Mouse (Mus musculus) ES-E14 (cell line): Measurements from ENCODE around the gene Tmem248. TPM values are rescaled to one million over a fixed set of nuclear protein-coding genes. Genes with fewer than 3 reads are reported as not detected.

ENCODE experiments used
- DNase-seq: peaks from one replicate; pipeline ENCODE4 v3.0.0-alpha.2; 2013; ENCODE audit warnings: low read depth, low spot score
- H3K27ac ChIP-seq: 2 replicates; pipeline ENCODE4 v1.5.1; 2012; ENCODE audit warnings: low read depth, mild to moderate bottlenecking, low read length, moderate library complexity, mixed read lengths; ENCODE audit not compliant: poor library complexity, insufficient read depth, severe bottlenecking
- H3K36me3 ChIP-seq: 2 replicates; pipeline ENCODE4 v1.6.1; 2012; ENCODE audit warnings: mild to moderate bottlenecking, low read length, moderate library complexity, mixed read lengths; ENCODE audit not compliant: control insufficient read depth, poor library complexity, insufficient read depth, severe bottlenecking
- H3K4me1 ChIP-seq, 2 experiments: fragments of 150-350 bp in 1 of 2; sonication (generic) in 1 of 2; 2 replicates each; pipeline ENCODE4 v1.6.1; 2012; ENCODE audit warnings: low read length in 2 of 2, mild to moderate bottlenecking in 1 of 2, mixed read lengths in 1 of 2; ENCODE audit not compliant: control insufficient read depth in 2 of 2, insufficient read depth in 2 of 2, poor library complexity in 1 of 2
- H3K4me3 ChIP-seq, 2 experiments: fragments of 150-350 bp in 1 of 2; sonication (generic) in 1 of 2; 2 replicates each; pipeline ENCODE4 v1.5.1; 2012; ENCODE audit warnings: low read length in 2 of 2, low read depth in 1 of 2, mild to moderate bottlenecking in 1 of 2, mixed read lengths in 1 of 2; ENCODE audit not compliant: insufficient read depth in 1 of 2, poor library complexity in 1 of 2, severe bottlenecking in 1 of 2
- H3K9ac ChIP-seq: 2 replicates; pipeline ENCODE4 v1.6.1; 2012; ENCODE audit warnings: low read depth, mild to moderate bottlenecking, low read length, mixed read lengths; ENCODE audit not compliant: poor library complexity, insufficient read depth, severe bottlenecking
- H3K9me3 ChIP-seq: fragments of 150-350 bp; sonication (generic); 2 replicates; pipeline ENCODE4 v1.6.1; 2012; ENCODE audit warnings: low read depth, mild to moderate bottlenecking, low read length; ENCODE audit not compliant: control insufficient read depth, insufficient read depth
- CHD2 ChIP-seq: IDR thresholded peaks from 2 replicates; pipeline ENCODE4 v1.6.1; 2014; ENCODE audit warnings: mild to moderate bottlenecking, low read depth, low read length, inconsistent platforms
- HCFC1 ChIP-seq: IDR thresholded peaks from 2 replicates; pipeline ENCODE4 v1.6.1; 2012; ENCODE audit warnings: low read length, inconsistent platforms, borderline replicate concordance; ENCODE audit not compliant: insufficient read depth
- MAFK ChIP-seq: IDR thresholded peaks from 2 replicates; pipeline ENCODE4 v1.6.1; 2014; ENCODE audit warnings: mild to moderate bottlenecking, low read depth, low read length, inconsistent platforms; ENCODE audit not compliant: insufficient read depth
- ZC3H11A ChIP-seq: IDR thresholded peaks from 2 replicates; pipeline ENCODE4 v1.6.1; 2012; ENCODE audit warnings: low read depth, mild to moderate bottlenecking, inconsistent platforms, low read length, borderline replicate concordance
- ZNF384 ChIP-seq: IDR thresholded peaks from 2 replicates; pipeline ENCODE4 v1.6.1; 2012; ENCODE audit warnings: low read depth, low read length, inconsistent platforms
- in situ Hi-C, 2 experiments: fragments of 600-800 bp; cut with MboI; formaldehyde crosslinking; loops; one replicate each; pipeline ENCODE4 v1.15.1; 2025; ENCODE audit warnings: low sequenced_read_pairs in 2 of 2, inconsistent platforms in 1 of 2; ENCODE audit not compliant: unreplicated experiment in 2 of 2
- total RNA-seq: library from RNA; depleted of rRNA; stranded (reverse); fragments of 300-350 nt; gene quantifications from 2 replicates; pipeline ENCODE4 v1.2.3, GENCODE M21; 2012

Tmem248 gene
- total RNA-seq, 1 experiment: 83.1 TPM

- Histone ChIP-seq H3K4me1 (peaks cover 0 to 2% of the 10 kb centered on the region in 2 experiments; a peak in 1 of 4 replicates), H3K9me3 (no peaks in the 10 kb centered on the region), H3K27ac (no peak overlapping the region), H3K36me3 (peaks cover 46% of the 10 kb centered on the region), H3K4me3 (no peak overlapping the region), H3K9ac (no peak overlapping the region)
- no peak for TF ChIP-seq ZC3H11A
- no peak for TF ChIP-seq MAFK
- TF ChIP-seq ZNF384: no peak
- in situ Hi-C loops: no loop called here
- no peak for DNase-seq
These were observed 58.6 kb downstream of the Tmem248 start for GRCm38 (mm10) chr5:130275509-130275908.

DNA sequence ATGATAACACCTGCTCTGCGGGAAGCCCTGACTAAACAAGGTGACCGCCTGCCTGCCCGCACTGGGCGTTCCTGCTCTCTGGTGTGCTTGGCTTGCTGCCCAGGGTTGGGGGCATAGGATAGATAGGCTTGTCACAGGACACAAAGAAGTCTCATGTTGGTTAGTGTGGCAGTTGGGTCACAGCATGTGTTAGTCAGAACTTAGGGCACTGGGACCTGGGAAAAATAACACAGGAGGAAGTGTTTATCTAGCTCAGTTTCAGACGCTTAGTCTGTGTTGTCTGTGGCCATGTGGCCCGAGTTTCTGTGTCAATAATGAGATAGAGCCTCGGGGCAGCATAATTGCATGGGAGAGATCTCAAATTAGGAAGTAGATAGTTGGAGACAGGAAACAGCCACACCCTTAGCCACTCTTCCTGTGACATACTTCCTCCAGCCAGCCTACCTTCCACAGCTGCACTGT, 61.2 kb downstream of the Tmem248 start:
- Histone ChIP-seq H3K9me3 (no peaks in the 10 kb centered on the region), H3K4me3 (no peak overlapping the region), H3K27ac (no peak overlapping the region), H3K9ac (no peak overlapping the region), H3K4me1 (no peaks in the 10 kb centered on the region), H3K36me3 (peaks cover 42% of the 10 kb centered on the region)
- TF ChIP-seq CHD2 (no peak), MAFK (no peak), HCFC1 (no peak), ZNF384 (no peak), ZC3H11A (no peak)
- no peak for DNase-seq
- in situ Hi-C loops: no loop called here

GRCm38 (mm10) chr5:130283079-130283732, 66.3 kb downstream of the Tmem248 start:
- H3K9me3 ChIP-seq: no peaks in the 10 kb centered on the region
- no peaks in the 10 kb centered on the region; a peak in 1 of 4 replicates for H3K4me1 ChIP-seq
- no peak overlapping the region for H3K9ac ChIP-seq
- in situ Hi-C loops: no loop called here
- no peak overlapping the region for H3K4me3 ChIP-seq
- no peak for DNase-seq
- no peak for TF ChIP-seq HCFC1
- no peak for TF ChIP-seq CHD2
- H3K27ac ChIP-seq: no peak overlapping the region
- H3K36me3 ChIP-seq: peaks cover 25% of the 10 kb centered on the region

DNA sequence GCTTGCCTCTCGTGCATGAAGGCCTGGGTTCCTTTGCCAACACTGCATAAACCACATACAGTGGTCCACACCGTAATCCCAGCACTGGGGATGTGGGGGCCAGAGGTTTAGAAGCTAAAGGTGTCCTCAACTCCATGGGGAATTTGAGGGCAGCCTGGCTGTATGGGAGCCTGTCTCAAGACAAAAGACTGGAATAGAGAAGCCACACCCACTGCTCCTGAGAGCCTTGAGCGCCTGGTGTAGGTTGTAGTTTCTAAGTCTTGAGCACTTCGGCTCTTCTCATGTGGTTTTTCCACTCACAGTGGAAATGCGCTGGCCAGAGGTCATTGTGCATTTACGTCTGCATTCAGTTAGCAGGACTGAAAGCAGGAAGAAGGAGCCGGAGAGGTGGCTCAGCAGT, 71.2 kb downstream of the Tmem248 start:
- no peak overlapping the region for H3K27ac ChIP-seq
- H3K36me3 ChIP-seq: peaks cover 24% of the 10 kb centered on the region
- no peak overlapping the region for H3K4me3 ChIP-seq
- no peaks in the 10 kb centered on the region for H3K9me3 ChIP-seq
- TF ChIP-seq CHD2 (no peak), ZC3H11A (no peak), HCFC1 (no peak), ZNF384 (no peak), MAFK (no peak)
- in situ Hi-C loops: no loop called here
- no peak for DNase-seq
- H3K9ac ChIP-seq: no peak overlapping the region
- peaks cover 0 to 2% of the 10 kb centered on the region in 2 experiments; a peak in 1 of 4 replicates for H3K4me1 ChIP-seq

- Histone ChIP-seq H3K9me3 (no peaks in the 10 kb centered on the region), H3K4me3 (no peak overlapping the region), H3K4me1 (peaks cover 0 to 2% of the 10 kb centered on the region in 2 experiments; a peak in 1 of 4 replicates), H3K36me3 (peaks cover 20% of the 10 kb centered on the region), H3K9ac (no peak overlapping the region), H3K27ac (no peak overlapping the region)
- in situ Hi-C loops: no loop called here
- no peak for DNase-seq
- no peak for TF ChIP-seq ZNF384
- TF ChIP-seq ZC3H11A: no peak
- TF ChIP-seq MAFK: no peak
- TF ChIP-seq HCFC1: no peak
- no peak for TF ChIP-seq CHD2
These were observed 73.4 kb downstream of the Tmem248 start for GRCm38 (mm10) chr5:130290242-130290641.
